Mouse (Mus musculus) neutrophil, adult 65 days (primary cell): ENCODE results near the gene Kcnj10. TPM values are rescaled to one million over a fixed set of nuclear protein-coding genes. Genes with fewer than 3 reads are reported as not detected.

ENCODE experiments used
- total RNA-seq: library from RNA; stranded (reverse); gene quantifications from 2 replicates; pipeline ENCODE4 v1.2.4, GENCODE M21; 2023

Kcnj10 gene
- total RNA-seq = 2.7 and 2.9 TPM in 2 replicates

DNA sequence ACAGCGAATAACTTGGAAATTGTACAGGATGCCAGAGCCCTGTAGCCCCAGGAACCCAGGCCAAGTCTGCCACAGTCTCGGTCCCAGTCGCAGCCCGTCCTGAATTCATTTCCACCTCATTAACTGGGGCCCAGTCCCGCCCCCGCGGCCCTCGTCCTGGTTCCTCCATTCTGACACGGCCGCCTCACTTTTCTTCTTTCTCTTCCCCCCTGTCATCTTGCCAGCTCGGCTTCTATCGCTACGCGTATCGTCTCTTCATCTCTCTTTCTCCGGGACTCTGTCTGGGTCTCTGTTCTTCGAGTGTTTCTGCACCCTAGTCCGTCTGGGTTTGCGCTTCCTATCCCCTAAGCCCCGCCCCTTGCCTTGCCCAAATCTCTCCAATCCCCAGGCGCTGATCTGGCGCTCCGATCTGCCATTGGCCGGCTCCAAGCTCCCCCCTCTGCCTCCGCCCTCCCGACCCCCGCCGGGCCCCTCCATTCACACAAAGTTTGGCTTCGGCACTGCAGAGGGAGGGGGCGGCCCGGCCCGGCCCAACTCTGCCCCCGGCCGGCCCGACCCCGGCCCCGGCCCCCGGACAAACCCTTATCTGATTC is at the start of gene Kcnj10:
Gene Kcnj10 (plus strand): TSS at position 482 of the 593 bp plus-strand sequence.

DNA sequence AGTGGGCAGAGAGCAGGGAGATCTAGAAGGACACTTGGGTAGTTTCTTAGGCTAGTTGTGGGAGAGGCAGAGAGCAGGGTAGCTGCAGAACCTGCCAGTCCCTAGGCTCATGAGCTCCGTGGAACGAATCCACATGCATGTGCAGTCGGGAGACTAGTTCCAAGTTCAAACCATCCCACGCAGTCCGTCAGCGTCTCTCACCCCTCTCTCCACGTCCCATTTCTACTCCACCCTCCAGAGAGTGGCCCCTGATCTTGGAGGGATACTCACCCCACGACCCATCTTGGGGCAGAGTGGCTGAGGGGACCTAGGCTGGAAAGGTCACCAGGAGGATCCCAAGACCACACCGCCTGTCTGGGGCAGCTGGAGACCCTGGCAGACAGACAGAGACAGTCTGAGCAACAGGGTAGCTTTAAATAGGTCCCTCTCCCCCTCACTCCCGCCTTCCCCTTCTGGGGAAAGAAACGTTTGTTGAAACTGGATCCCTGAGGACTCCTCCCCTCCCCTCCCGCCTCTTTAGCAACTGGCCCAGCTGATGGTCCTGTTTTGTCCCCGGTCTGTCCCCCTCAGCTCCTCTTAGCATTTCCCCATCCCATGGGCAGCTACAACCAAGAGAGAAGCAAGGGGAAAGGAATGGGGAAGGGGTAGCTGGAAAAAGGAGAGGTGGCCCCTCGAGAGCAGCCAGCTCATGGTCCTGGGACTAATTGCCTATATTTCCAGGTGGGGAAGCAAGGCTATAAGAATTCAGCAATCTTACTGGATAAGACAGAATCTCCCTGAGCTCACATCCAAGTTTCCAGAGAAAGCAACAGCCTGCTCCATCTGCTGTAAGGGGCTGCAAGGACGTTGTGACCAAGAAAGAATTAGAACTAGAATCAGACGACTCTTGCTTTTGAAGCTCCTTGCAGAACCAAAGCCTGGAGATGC is 43.1 kb upstream of the Kcnj10 start, which contains the start of gene Atp1a2:
Gene Atp1a2 (minus strand): TSS at position 454 of the 927 bp plus-strand sequence.

DNA sequence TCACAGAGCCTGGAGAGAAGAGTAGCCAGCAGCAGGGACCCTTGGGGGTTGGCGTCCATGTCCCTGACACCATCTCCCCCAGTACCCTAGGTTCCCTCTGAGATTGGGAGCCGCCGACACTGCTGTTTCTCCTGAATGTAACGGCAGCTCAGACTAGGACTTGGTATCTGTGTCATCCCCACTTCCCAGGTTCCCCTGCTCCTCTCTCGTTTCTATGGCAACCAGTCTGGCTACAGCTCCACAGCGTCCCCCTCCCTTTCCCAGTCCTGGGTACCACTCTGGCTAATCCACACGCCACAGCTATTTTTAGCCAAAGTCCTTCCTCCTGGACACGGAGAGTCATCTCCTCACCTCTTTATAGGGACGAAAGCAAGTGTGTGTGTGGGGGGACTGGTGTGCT is 11.9 kb upstream of the Kcnj10 start, which contains the start of gene Kcnj9:
Gene Kcnj9 (minus strand): TSS at position 188 of the 400 bp plus-strand sequence.

DNA sequence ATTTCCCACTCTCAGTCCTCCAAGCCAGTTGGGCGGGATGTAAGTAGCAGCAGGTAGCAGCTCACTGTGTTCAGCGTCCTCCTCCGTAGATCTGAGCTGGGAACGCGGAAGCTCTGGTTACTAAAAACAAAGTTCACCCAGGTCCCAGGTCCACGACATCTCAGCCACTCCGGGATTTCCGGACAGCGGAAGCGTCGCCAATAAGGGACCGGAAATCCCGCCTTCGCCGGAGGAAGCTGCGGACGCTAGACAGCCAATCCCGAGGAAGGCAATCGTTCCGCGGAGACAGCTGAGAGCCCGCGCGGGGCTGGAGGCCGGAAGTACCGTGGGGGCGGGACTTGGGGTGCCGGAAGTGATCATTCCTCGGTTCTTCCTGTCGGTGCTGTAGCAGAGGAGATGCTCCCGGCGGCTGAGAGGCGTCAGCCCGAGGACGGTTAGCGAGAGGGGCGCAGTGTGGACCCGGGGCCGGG is 35.2 kb downstream of the Kcnj10 start, which contains the start of gene Pigm:
Gene Pigm (plus strand): TSS at position 349 of the 470 bp plus-strand sequence.

Other genes starting within 250 kb of the Kcnj10 start
- 40.7 and 44.3 TPM in 2 replicates for gene Pex19, start 214.5 kb upstream of the Kcnj10 start, total RNA-seq
- gene Dcaf8, start 193.1 kb upstream of the Kcnj10 start, total RNA-seq = 40.2 and 52.4 TPM in 2 replicates
- 7.1 and 7.4 TPM in 2 replicates for gene Pea15a, start 134.4 kb upstream of the Kcnj10 start, total RNA-seq
- not detected in 2 replicates for gene Casq1, start 121.3 kb upstream of the Kcnj10 start, total RNA-seq
- not detected in 2 replicates for gene Atp1a4, start 82.8 kb upstream of the Kcnj10 start, total RNA-seq
- 20.9 and 27.6 TPM in 2 replicates for gene Igsf8, start 79.6 kb upstream of the Kcnj10 start, total RNA-seq
- gene Atp1a2, start 43.1 kb upstream of the Kcnj10 start, total RNA-seq = not detected in 2 replicates
- not detected in 2 replicates for gene Kcnj9, start 11.9 kb upstream of the Kcnj10 start, total RNA-seq
- gene Pigm, start 35.3 kb downstream of the Kcnj10 start, total RNA-seq = 15.5 and 19.6 TPM in 2 replicates
- gene Slamf9, start 134.1 kb downstream of the Kcnj10 start, total RNA-seq = 0.35 and 0.41 TPM in 2 replicates
- gene Igsf9, start 140.6 kb downstream of the Kcnj10 start, total RNA-seq = 0.48 TPM in 1 of 2 replicates, not detected in the other
- gene Tagln2, start 158.8 kb downstream of the Kcnj10 start, total RNA-seq = 175 and 215 TPM in 2 replicates
- 0.38 and 0.86 TPM in 2 replicates for gene Cfap45, start 179.6 kb downstream of the Kcnj10 start, total RNA-seq
- gene Vsig8, start 214.7 kb downstream of the Kcnj10 start, total RNA-seq = not detected in 2 replicates
- gene Slamf8, start 249.4 kb downstream of the Kcnj10 start, total RNA-seq = 0.76 and 2.4 TPM in 2 replicates